Mouse (Mus musculus): Measurements from ENCODE around the gene Spty2d1. TPM values are rescaled to one million over a fixed set of nuclear protein-coding genes. Genes with fewer than 3 reads are reported as not detected.

Spty2d1 gene
- polyA plus RNA-seq, 1 experiment from 2014 or later: 7.3 TPM

GRCm38 (mm10) chr7:46985718-46986505 lies 22.3 kb downstream of the Spty2d1 start:
- 63% methylated on average over 8 of the region's 8 CpGs for WGBS
- no peak overlapping the region for H3K9ac ChIP-seq (replicated peaks)
- ATAC-seq (ENCODE audit: low FRiP score): no peak
- no peaks in the 10 kb centered on the region for H3K27me3 ChIP-seq (replicated peaks)
- H3K4me2 ChIP-seq: no peak overlapping the region
- H3K9me3 ChIP-seq (replicated peaks): no peaks in the 10 kb centered on the region
- no peaks in the 10 kb centered on the region for H3K36me3 ChIP-seq
- H3K27ac ChIP-seq (replicated peaks): 0 out of 2 replicates have a peak overlapping the region, but pooled peaks have one; percentile 6
- no peak overlapping the region for H3K4me3 ChIP-seq (replicated peaks)
- peaks cover 3% of the 10 kb centered on the region; the same call in 1 of the 2 replicates for H3K4me1 ChIP-seq

- Histone ChIP-seq H3K4me1 (peaks cover 3% of the 10 kb centered on the region; the same call in 1 of the 2 replicates), H3K9me3 (replicated peaks) (no peaks in the 10 kb centered on the region), H3K36me3 (no peaks in the 10 kb centered on the region), H3K27ac (replicated peaks) (no peak within 1 kb of the TSS), H3K4me3 (replicated peaks) (no peak within 1 kb of the TSS), H3K9ac (replicated peaks) (no peak within 1 kb of the TSS), H3K4me2 (no peak within 1 kb of the TSS), H3K27me3 (replicated peaks) (no peaks in the 10 kb centered on the region)
- WGBS: 90% methylated on average over 3 of the region's 3 CpGs
- no peak for ATAC-seq (ENCODE audit: low FRiP score)
These were observed 24.9 kb downstream of the Spty2d1 start, which contains the start of gene Gm9999 for GRCm38 (mm10) chr7:46983280-46983679. Gene Gm9999 (plus strand): TSS chr7:46983580.

- Histone ChIP-seq H3K36me3 (no peaks in the 10 kb centered on the region), H3K27me3 (replicated peaks) (no peaks in the 10 kb centered on the region), H3K4me2 (no peak overlapping the region), H3K9ac (replicated peaks) (no peak overlapping the region), H3K27ac (replicated peaks) (no peak overlapping the region), H3K9me3 (replicated peaks) (no peaks in the 10 kb centered on the region), H3K4me3 (replicated peaks) (no peak overlapping the region), H3K4me1 (no peaks in the 10 kb centered on the region)
- no peak for ATAC-seq (ENCODE audit: low FRiP score)
- WGBS: 86% methylated on average over 11 of the region's 11 CpGs
These were observed 32.8 kb downstream of the Spty2d1 start for GRCm38 (mm10) chr7:46975456-46975855.

- ATAC-seq (ENCODE audit: low FRiP score): no peak
- H3K4me1 ChIP-seq: no peaks in the 10 kb centered on the region
- no peak overlapping the region for H3K9ac ChIP-seq (replicated peaks)
- no peak overlapping the region for H3K27ac ChIP-seq (replicated peaks)
- no peak overlapping the region for H3K4me3 ChIP-seq (replicated peaks)
- H3K27me3 ChIP-seq (replicated peaks): no peaks in the 10 kb centered on the region
- WGBS: 97% methylated on average over 4 of the region's 4 CpGs
- H3K9me3 ChIP-seq (replicated peaks): no peaks in the 10 kb centered on the region
- no peak overlapping the region for H3K4me2 ChIP-seq
- H3K36me3 ChIP-seq: no peaks in the 10 kb centered on the region
These were observed 33.6 kb downstream of the Spty2d1 start for GRCm38 (mm10) chr7:46974648-46975047.

GRCm38 (mm10) chr7:46969898-46970297 lies 38.3 kb downstream of the Spty2d1 start:
- no peaks in the 10 kb centered on the region for H3K4me1 ChIP-seq
- H3K4me2 ChIP-seq: no peak overlapping the region
- H3K4me3 ChIP-seq (replicated peaks): no peak overlapping the region
- 89% methylated on average over 4 of the region's 4 CpGs for WGBS
- no peaks in the 10 kb centered on the region for H3K27me3 ChIP-seq (replicated peaks)
- no peaks in the 10 kb centered on the region for H3K9me3 ChIP-seq (replicated peaks)
- no peaks in the 10 kb centered on the region for H3K36me3 ChIP-seq
- no peak for ATAC-seq (ENCODE audit: low FRiP score)
- H3K27ac ChIP-seq (replicated peaks): no peak overlapping the region
- H3K9ac ChIP-seq (replicated peaks): no peak overlapping the region

- Histone ChIP-seq H3K9ac (replicated peaks) (no peak overlapping the region), H3K4me3 (replicated peaks) (no peak overlapping the region), H3K4me2 (no peak overlapping the region), H3K36me3 (no peaks in the 10 kb centered on the region), H3K27me3 (replicated peaks) (peaks cover 6% of the 10 kb centered on the region; the same call in 1 of the 2 replicates), H3K9me3 (replicated peaks) (no peaks in the 10 kb centered on the region), H3K27ac (replicated peaks) (no peak overlapping the region), H3K4me1 (peaks cover 12% of the 10 kb centered on the region)
- 85% methylated on average over 7 of the region's 7 CpGs for WGBS
- ATAC-seq (ENCODE audit: low FRiP score): no peak
These were observed 44.1 kb downstream of the Spty2d1 start for GRCm38 (mm10) chr7:46964070-46964469.

GRCm38 (mm10) chr7:46962806-46963618 lies 45.2 kb downstream of the Spty2d1 start:
- peak overlapping the region; percentile 2; the same call in 1 of the 2 replicates for H3K4me3 ChIP-seq (replicated peaks)
- peak; percentile 65 for ATAC-seq (ENCODE audit: low FRiP score)
- H3K36me3 ChIP-seq: no peaks in the 10 kb centered on the region
- under 1% methylated on average over 9 of the region's 9 CpGs for WGBS
- peak overlapping the region; percentile 26; the same call in 1 of the 2 replicates for H3K9ac ChIP-seq (replicated peaks)
- peak overlapping the region; percentile 41 for H3K4me2 ChIP-seq
- peak overlapping the region; percentile 58; the same call in 1 of the 2 replicates for H3K27ac ChIP-seq (replicated peaks)
- H3K4me1 ChIP-seq: peaks cover 14% of the 10 kb centered on the region
- H3K9me3 ChIP-seq (replicated peaks): no peaks in the 10 kb centered on the region
- H3K27me3 ChIP-seq (replicated peaks): peaks cover 6% of the 10 kb centered on the region; the same call in 1 of the 2 replicates

- ATAC-seq (ENCODE audit: low FRiP score): no peak
- peaks cover 23% of the 10 kb centered on the region for H3K4me1 ChIP-seq
- H3K9me3 ChIP-seq (replicated peaks): no peaks in the 10 kb centered on the region
- H3K9ac ChIP-seq (replicated peaks): no peak overlapping the region
- peak overlapping the region; percentile 23; the same call in 1 of the 2 replicates for H3K27ac ChIP-seq (replicated peaks)
- H3K4me3 ChIP-seq (replicated peaks): no peak overlapping the region
- no peaks in the 10 kb centered on the region for H3K36me3 ChIP-seq
- H3K27me3 ChIP-seq (replicated peaks): peaks cover 6% of the 10 kb centered on the region; the same call in 1 of the 2 replicates
- H3K4me2 ChIP-seq: no peak overlapping the region
These were observed 46.1 kb downstream of the Spty2d1 start for GRCm38 (mm10) chr7:46962132-46962531.

GRCm38 (mm10) chr7:46960991-46961390 lies 47.2 kb downstream of the Spty2d1 start:
- Histone ChIP-seq H3K9ac (replicated peaks) (no peak overlapping the region), H3K4me1 (peaks cover 24% of the 10 kb centered on the region)
- WGBS: 64% methylated on average over 3 of the region's 3 CpGs

GRCm38 (mm10) chr7:46958853-46959252 lies 49.4 kb downstream of the Spty2d1 start:
- Histone ChIP-seq H3K4me1 (peaks cover 24% of the 10 kb centered on the region), H3K4me2 (peak overlapping the region; percentile 90), H3K27ac (replicated peaks) (peak overlapping the region; percentile 51; the same call in 1 of the 2 replicates), H3K9me3 (replicated peaks) (no peaks in the 10 kb centered on the region), H3K9ac (replicated peaks) (peak overlapping the region; percentile 79), H3K27me3 (replicated peaks) (peaks cover 6% of the 10 kb centered on the region; the same call in 1 of the 2 replicates), H3K4me3 (replicated peaks) (peak overlapping the region; percentile 71), H3K36me3 (peaks cover 12% of the 10 kb centered on the region)
- ATAC-seq (ENCODE audit: low FRiP score): peak; percentile 53; the same call in 1 of the 2 replicates
- WGBS: 19% methylated on average over 9 of the region's 9 CpGs

More at GRCm38 (mm10) chr7:46960991-46961390, 47.2 kb downstream of the Spty2d1 start:
- H3K27ac ChIP-seq (replicated peaks): no peak overlapping the region
- H3K4me2 ChIP-seq: no peak overlapping the region
- H3K4me3 ChIP-seq (replicated peaks): no peak overlapping the region
- no peaks in the 10 kb centered on the region for H3K36me3 ChIP-seq
- peaks cover 6% of the 10 kb centered on the region; the same call in 1 of the 2 replicates for H3K27me3 ChIP-seq (replicated peaks)
- H3K9me3 ChIP-seq (replicated peaks): no peaks in the 10 kb centered on the region
- ATAC-seq (ENCODE audit: low FRiP score): no peak
